Mouse (Mus musculus): ENCODE measurements around the gene Olfr810.

DNA sequence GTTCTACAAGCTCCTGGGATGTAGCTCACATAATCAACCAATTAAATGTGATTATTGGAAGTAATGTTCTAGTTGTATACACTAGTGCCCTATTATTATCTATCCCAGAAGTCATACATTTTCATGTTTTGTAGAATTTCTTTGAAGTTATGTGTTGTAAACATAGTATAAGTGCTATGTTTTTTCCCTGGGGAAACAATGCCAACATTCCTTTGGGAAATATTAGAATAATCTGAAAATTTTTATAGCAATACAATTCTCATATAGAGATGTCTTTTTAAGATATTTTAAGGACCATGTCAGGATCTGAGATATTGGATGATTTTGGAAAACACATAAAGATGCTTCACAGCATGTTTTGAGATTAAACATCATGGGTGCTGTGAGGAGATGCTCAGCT is 20.4 kb downstream of the Olfr810 start, which contains the start of gene Olfr809:
- TF ChIP-seq CTCF (conservative IDR thresholded peaks at IDR 0.05; ENCODE audit: low read length) (no peak), POU5F1 (IDR thresholded peaks at IDR 0.05; ENCODE audit: borderline replicate concordance, low read length) (no peak), NANOG (IDR thresholded peaks at IDR 0.05; ENCODE audit: borderline replicate concordance, low read length) (no peak)

Data from E14TG2a.4 (cell line).